Mouse (Mus musculus) activated CD4-positive, CD25-positive, alpha-beta regulatory T cell (primary cell): ENCODE data around the gene Fam205a4. TPM values are rescaled to one million over a fixed set of nuclear protein-coding genes. Genes with fewer than 3 reads are reported as not detected.

Source experiments
- polyA plus RNA-seq, 2 experiments: library from polyadenylated mRNA; unstranded; fragments of 100-300 nt; shearing (Covaris generic); gene quantifications; one replicate each; pipeline ENCODE4 v1.2.1; 2017

Fam205a4 gene
- not detected for polyA plus RNA-seq

DNA sequence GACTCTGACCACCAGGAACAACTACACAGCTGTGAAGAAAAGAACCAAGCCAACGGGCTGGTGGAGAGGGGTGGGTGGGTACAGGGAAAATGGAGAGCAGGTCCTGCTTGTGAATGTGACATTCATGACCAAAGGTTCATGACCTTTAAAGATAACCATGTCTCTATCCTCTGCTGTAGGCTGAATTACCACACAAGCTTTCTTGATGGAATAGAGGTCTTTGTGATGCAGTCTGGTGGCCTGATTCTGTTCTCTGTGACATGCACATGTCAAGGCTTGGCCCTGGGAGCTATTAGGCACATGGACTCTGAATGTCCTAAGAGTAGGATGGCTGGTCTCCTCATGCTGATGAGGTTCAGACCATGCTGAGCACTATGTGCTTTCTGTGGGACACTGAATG, at the start of gene Fam205a4:
Gene Fam205a4 (plus strand): TSS at position 301 of the 400 bp plus-strand sequence.

DNA sequence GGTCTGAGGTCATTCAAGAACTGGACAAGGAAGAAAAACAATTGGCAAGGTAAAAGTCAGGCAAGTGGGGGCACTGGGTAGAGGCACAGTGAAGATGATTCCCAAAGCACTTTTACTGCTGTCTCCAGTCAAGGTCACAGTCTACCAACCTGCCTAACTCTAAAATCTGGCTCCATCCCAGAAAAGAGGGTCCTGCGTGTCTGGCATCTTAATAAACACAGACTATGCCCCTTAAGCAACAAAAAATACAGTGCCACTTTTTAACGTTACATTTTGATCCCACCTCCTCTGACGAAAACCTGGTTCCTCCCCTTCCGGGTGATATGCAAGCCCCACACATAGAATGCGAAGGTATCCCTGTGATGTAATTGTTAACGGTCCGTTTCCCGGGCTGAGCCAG, 24.6 kb upstream of the Fam205a4 start, which contains the start of gene Gm20878:
Gene Gm20878 (plus strand): TSS at position 301 of the 400 bp plus-strand sequence.

Other genes starting within 250 kb of the Fam205a4 start
- 100 to 1,000 TPM; 138 to 139 TPM for gene Dctn3, start 242.9 kb upstream of the Fam205a4 start, polyA plus RNA-seq
- gene Arid3c, start 234.9 kb upstream of the Fam205a4 start, polyA plus RNA-seq, result not detected
- gene Galt, start 210.8 kb upstream of the Fam205a4 start, polyA plus RNA-seq, result 10 to 100 TPM; 67.6 to 86.4 TPM
- gene Sigmar1, start 209.9 kb upstream of the Fam205a4 start, polyA plus RNA-seq, result 10 to 100 TPM; 21.2 to 31.7 TPM
- 1 to 10 TPM; 5.6 to 8.4 TPM for gene Ccl27a, start 191.8 kb upstream of the Fam205a4 start, polyA plus RNA-seq
- not detected for gene Gm21541, start 62.4 kb upstream of the Fam205a4 start, polyA plus RNA-seq
- gene Gm20878, start 24.5 kb upstream of the Fam205a4 start, polyA plus RNA-seq, result 1 to 10 TPM in 1 of 2 experiments, under 1 TPM in 1; 0.72 to 1.6 TPM
- not detected for gene Gm21093, start 68.7 kb downstream of the Fam205a4 start, polyA plus RNA-seq
- gene Gm3893, start 125.1 kb downstream of the Fam205a4 start, polyA plus RNA-seq, result not detected
- gene Gm13304, start 148.8 kb downstream of the Fam205a4 start, polyA plus RNA-seq, result under 1 TPM in 1 of 2 experiments, not detected in 1; 0.49 TPM
- not detected for gene Gm13306, start 187.4 kb downstream of the Fam205a4 start, polyA plus RNA-seq
- gene Gm13305, start 202.5 kb downstream of the Fam205a4 start, polyA plus RNA-seq, result not detected